Mouse (Mus musculus): ENCODE data around the gene Glis1. TPM values are rescaled to one million over a fixed set of nuclear protein-coding genes. Genes with fewer than 3 reads are reported as not detected.

Gene Glis1
- total and polyA plus RNA-seq, 2 experiments from 2014 or later = 0.43 to 1.6 TPM

GRCm38 (mm10) chr4:107602284-107602683 lies 167.9 kb downstream of the Glis1 start:
- H3K4me2 ChIP-seq (ENCODE audit: low read depth) = no peak overlapping the region
- H3K4me3 ChIP-seq (ENCODE audit: low read depth, low read length) = no peak overlapping the region
- no peak for ATAC-seq
- no peak for TF ChIP-seq CTCF (IDR thresholded peaks at IDR 0.05; ENCODE audit: low read depth)
- DNase-seq = no peak
- no peaks in the 10 kb centered on the region for H3K27me3 ChIP-seq (ENCODE audit: insufficient read depth, low read length)
- WGBS = 83% methylated on average over 7 of the region's 7 CpGs
- H3K4me1 ChIP-seq (ENCODE audit: insufficient read depth) = no peaks in the 10 kb centered on the region
- no peaks in the 10 kb centered on the region for H3K36me3 ChIP-seq (ENCODE audit: insufficient read depth)
- H3K9ac ChIP-seq = no peak overlapping the region
- no peak overlapping the region for H3K27ac ChIP-seq (ENCODE audit: low read depth, low read length)
- H3K9me3 ChIP-seq (ENCODE audit: low read length) = no peaks in the 10 kb centered on the region

- ATAC-seq (no peak), DNase-seq (no peak)
- WGBS = 87% methylated on average over 14 of the region's 14 CpGs
- Histone ChIP-seq H3K4me3 (ENCODE audit: low read depth, low read length) (no peak overlapping the region), H3K4me1 (ENCODE audit: insufficient read depth) (no peaks in the 10 kb centered on the region), H3K9me3 (ENCODE audit: low read length) (no peaks in the 10 kb centered on the region), H3K9ac (no peak overlapping the region), H3K27ac (ENCODE audit: low read depth, low read length) (no peak overlapping the region), H3K4me2 (ENCODE audit: low read depth) (no peak overlapping the region), H3K36me3 (ENCODE audit: insufficient read depth) (no peaks in the 10 kb centered on the region), H3K27me3 (ENCODE audit: insufficient read depth, low read length) (no peaks in the 10 kb centered on the region)
- no peak for TF ChIP-seq CTCF (IDR thresholded peaks at IDR 0.05; ENCODE audit: low read depth)
Observed at GRCm38 (mm10) chr4:107602787-107603186, 168.4 kb downstream of the Glis1 start.

DNA sequence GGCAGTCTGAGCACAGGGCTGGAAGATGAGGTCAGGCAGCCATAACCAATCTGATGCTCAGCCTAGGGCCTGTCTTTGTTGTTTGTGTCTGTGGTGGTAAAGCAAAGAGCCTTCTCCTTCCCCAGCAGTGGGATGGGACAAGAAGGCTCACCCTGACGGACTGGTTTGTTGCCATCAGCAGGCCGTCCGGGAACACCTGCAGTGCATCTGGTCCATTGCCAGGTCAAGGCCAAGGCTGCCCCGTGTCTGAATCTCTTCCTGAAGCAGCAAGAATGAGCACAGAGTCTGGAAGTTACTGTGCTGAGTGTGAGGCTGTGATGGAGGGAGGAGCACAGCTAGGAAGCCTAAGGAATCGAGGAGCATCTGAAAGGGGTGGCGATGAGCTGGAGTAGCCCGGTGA lies 168.8 kb downstream of the Glis1 start:
- H3K9ac ChIP-seq = no peak overlapping the region
- H3K9me3 ChIP-seq (ENCODE audit: low read length) = no peaks in the 10 kb centered on the region
- ATAC-seq (no peak), DNase-seq (no peak)
- H3K27me3 ChIP-seq (ENCODE audit: insufficient read depth, low read length) = no peaks in the 10 kb centered on the region
- H3K4me3 ChIP-seq (ENCODE audit: low read depth, low read length) = no peak overlapping the region
- H3K27ac ChIP-seq (ENCODE audit: low read depth, low read length) = no peak overlapping the region
- WGBS = 76% methylated on average over 7 of the region's 7 CpGs
- TF ChIP-seq CTCF (IDR thresholded peaks at IDR 0.05; ENCODE audit: low read depth) = no peak
- no peaks in the 10 kb centered on the region for H3K4me1 ChIP-seq (ENCODE audit: insufficient read depth)
- no peak overlapping the region for H3K4me2 ChIP-seq (ENCODE audit: low read depth)
- no peaks in the 10 kb centered on the region for H3K36me3 ChIP-seq (ENCODE audit: insufficient read depth)

DNA sequence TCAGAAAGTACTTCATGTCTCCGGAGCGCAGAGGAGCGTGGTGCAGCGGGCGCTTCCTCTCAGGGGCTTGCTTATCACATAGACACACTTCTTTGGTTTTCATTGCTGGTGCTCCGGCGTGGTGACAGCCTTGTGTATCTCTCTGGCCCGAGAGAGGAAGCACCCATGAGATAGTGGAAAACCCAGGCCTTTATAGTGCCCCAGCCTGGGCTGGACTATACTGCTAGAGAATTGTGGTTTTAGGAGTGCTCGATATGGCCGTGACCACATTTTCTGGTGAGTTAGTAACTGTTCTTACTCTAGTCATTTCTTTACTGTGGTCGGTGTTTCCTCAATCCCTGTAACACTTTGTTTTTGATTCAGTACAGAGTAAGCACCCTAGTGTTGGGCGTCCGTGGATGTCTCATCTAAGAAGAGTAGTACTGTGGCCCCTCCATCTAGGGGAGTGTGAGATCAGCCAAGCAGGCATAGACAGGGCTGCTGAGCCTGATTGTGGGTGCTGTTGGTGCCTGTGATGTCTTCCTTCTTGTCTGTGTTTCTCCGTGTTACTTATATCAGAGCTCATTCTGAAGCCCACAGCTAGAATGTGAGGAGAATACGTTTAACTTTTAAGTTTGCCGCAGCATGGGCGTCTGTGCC lies 171.7 kb downstream of the Glis1 start:
- Histone ChIP-seq H3K4me3 (ENCODE audit: low read depth, low read length) (no peak overlapping the region), H3K9ac (no peak overlapping the region), H3K4me2 (ENCODE audit: low read depth) (no peak overlapping the region), H3K27ac (ENCODE audit: low read depth, low read length) (no peak overlapping the region), H3K4me1 (ENCODE audit: insufficient read depth) (no peaks in the 10 kb centered on the region), H3K9me3 (ENCODE audit: low read length) (no peaks in the 10 kb centered on the region), H3K36me3 (ENCODE audit: insufficient read depth) (no peaks in the 10 kb centered on the region), H3K27me3 (ENCODE audit: insufficient read depth, low read length) (no peaks in the 10 kb centered on the region)
- no peak for TF ChIP-seq CTCF (IDR thresholded peaks at IDR 0.05; ENCODE audit: low read depth)
- 77% methylated on average over 17 of the region's 17 CpGs for WGBS
- no peak for DNase-seq
- ATAC-seq = no peak

GRCm38 (mm10) chr4:107609775-107610174 lies 175.4 kb downstream of the Glis1 start:
- H3K4me1 ChIP-seq (ENCODE audit: insufficient read depth) = no peaks in the 10 kb centered on the region
- H3K27me3 ChIP-seq (ENCODE audit: insufficient read depth, low read length) = no peaks in the 10 kb centered on the region
- H3K4me3 ChIP-seq (ENCODE audit: low read depth, low read length) = no peak overlapping the region
- no peaks in the 10 kb centered on the region for H3K9me3 ChIP-seq (ENCODE audit: low read length)
- no peak for TF ChIP-seq CTCF (IDR thresholded peaks at IDR 0.05; ENCODE audit: low read depth)
- H3K9ac ChIP-seq = no peak overlapping the region
- H3K4me2 ChIP-seq (ENCODE audit: low read depth) = no peak overlapping the region
- DNase-seq (no peak), ATAC-seq (no peak)
- no peak overlapping the region for H3K27ac ChIP-seq (ENCODE audit: low read depth, low read length)
- no peaks in the 10 kb centered on the region for H3K36me3 ChIP-seq (ENCODE audit: insufficient read depth)
- WGBS = 78% methylated on average over 8 of the region's 8 CpGs

GRCm38 (mm10) chr4:107611888-107612650 lies 177.7 kb downstream of the Glis1 start:
- 78% methylated on average over 9 of the region's 9 CpGs for WGBS
- no peaks in the 10 kb centered on the region for H3K9me3 ChIP-seq (ENCODE audit: low read length)
- no peak for ATAC-seq

GRCm38 (mm10) chr4:107617596-107618230 lies 183.3 kb downstream of the Glis1 start:
- no peaks in the 10 kb centered on the region for H3K4me1 ChIP-seq (ENCODE audit: insufficient read depth)
- no peaks in the 10 kb centered on the region for H3K36me3 ChIP-seq (ENCODE audit: insufficient read depth)
- no peaks in the 10 kb centered on the region for H3K9me3 ChIP-seq (ENCODE audit: low read length)
- no peak overlapping the region for H3K27ac ChIP-seq (ENCODE audit: low read depth, low read length)
- H3K9ac ChIP-seq = no peak overlapping the region
- no peaks in the 10 kb centered on the region for H3K27me3 ChIP-seq (ENCODE audit: insufficient read depth, low read length)
- no peak for ATAC-seq
- no peak overlapping the region for H3K4me3 ChIP-seq (ENCODE audit: low read depth, low read length)
- 68% methylated on average over 6 of the region's 6 CpGs for WGBS
- no peak for DNase-seq
- no peak overlapping the region for H3K4me2 ChIP-seq (ENCODE audit: low read depth)
- no peak for TF ChIP-seq CTCF (IDR thresholded peaks at IDR 0.05; ENCODE audit: low read depth)

More at GRCm38 (mm10) chr4:107611888-107612650, 177.7 kb downstream of the Glis1 start:
- Histone ChIP-seq H3K27me3 (ENCODE audit: insufficient read depth, low read length) (no peaks in the 10 kb centered on the region), H3K4me1 (ENCODE audit: insufficient read depth) (no peaks in the 10 kb centered on the region), H3K4me2 (ENCODE audit: low read depth) (no peak overlapping the region), H3K27ac (ENCODE audit: low read depth, low read length) (no peak overlapping the region), H3K36me3 (ENCODE audit: insufficient read depth) (no peaks in the 10 kb centered on the region), H3K4me3 (ENCODE audit: low read depth, low read length) (no peak overlapping the region), H3K9ac (no peak overlapping the region)
- no peak for TF ChIP-seq CTCF (IDR thresholded peaks at IDR 0.05; ENCODE audit: low read depth)
- DNase-seq = no peak

All from forebrain, postnatal 0 days (tissue).